Mouse (Mus musculus) myocyte (in vitro differentiated cells): ENCODE results near the gene Tnpo3. TPM values are rescaled to one million over a fixed set of nuclear protein-coding genes. Genes with fewer than 3 reads are reported as not detected.

Experiments used
- H3K27me3 ChIP-seq: one replicate; pipeline ENCODE4 v1.6.1; 2011; ENCODE audit not compliant: control insufficient read depth, insufficient read depth, insufficient read length
- H3K36me3 ChIP-seq: one replicate; pipeline ENCODE4 v1.6.1; 2011; ENCODE audit not compliant: control insufficient read depth, insufficient read depth
- H3K4me2 ChIP-seq: one replicate; pipeline ENCODE4 v1.6.1; 2011; ENCODE audit warnings: low read depth, control low read depth
- H3K4me3 ChIP-seq: one replicate; pipeline ENCODE4 v1.5.1; 2011; ENCODE audit warnings: mild to moderate bottlenecking, control low read depth, moderate library complexity
- H3K79me2 ChIP-seq: one replicate; pipeline ENCODE4 v1.6.1; 2011; ENCODE audit not compliant: control insufficient read depth, insufficient read depth
- H3ac ChIP-seq: one replicate; pipeline ENCODE4 v1.6.1; 2011; ENCODE audit not compliant: control insufficient read depth, insufficient read length
- CEBPB ChIP-seq: IDR thresholded peaks from 2 replicates; pipeline ENCODE4 v1.6.1; 2011; ENCODE audit warnings: mild to moderate bottlenecking, moderate library complexity; ENCODE audit not compliant: poor library complexity, insufficient read depth, severe bottlenecking
- E2F4 ChIP-seq: IDR thresholded peaks from one replicate; pipeline ENCODE4 v1.6.1; 2011; ENCODE audit warnings: mild to moderate bottlenecking, control low read depth, moderate library complexity; ENCODE audit not compliant: insufficient read depth
- MAX ChIP-seq: IDR thresholded peaks from one replicate; pipeline ENCODE4 v1.6.1; 2011; ENCODE audit warnings: low read depth, mild to moderate bottlenecking, control low read depth
- MYOD1 ChIP-seq, 3 experiments: IDR thresholded peaks; one replicate each; pipeline ENCODE4 v1.6.1; 2011; ENCODE audit warnings: control low read depth in 2 of 3, low read depth in 2 of 3, mild to moderate bottlenecking in 2 of 3, moderate library complexity in 1 of 3; ENCODE audit not compliant: insufficient read length in 2 of 3, control insufficient read depth in 1 of 3
- MYOG ChIP-seq, 3 experiments: IDR thresholded peaks; one replicate each; pipeline ENCODE4 v1.6.1; 2011; ENCODE audit warnings: control low read depth in 2 of 3, low read depth in 2 of 3, mild to moderate bottlenecking in 2 of 3; ENCODE audit not compliant: insufficient read length in 2 of 3, control insufficient read depth in 1 of 3, insufficient read depth in 1 of 3
- POLR2A ChIP-seq: IDR thresholded peaks from one replicate; pipeline ENCODE4 v1.6.1; 2011; ENCODE audit warnings: low read depth, mild to moderate bottlenecking, control low read depth, moderate library complexity; ENCODE audit not compliant: insufficient read length
- POLR2AphosphoS2 ChIP-seq: IDR thresholded peaks from one replicate; pipeline ENCODE4 v1.6.1; 2011; ENCODE audit warnings: low read depth, control low read depth; ENCODE audit not compliant: insufficient read length
- REST ChIP-seq: IDR thresholded peaks from one replicate; pipeline ENCODE4 v1.6.1; 2011; ENCODE audit warnings: mild to moderate bottlenecking, control low read depth, moderate library complexity; ENCODE audit not compliant: insufficient read depth, insufficient read length
- SRF ChIP-seq: IDR thresholded peaks from one replicate; pipeline ENCODE4 v1.6.1; 2011; ENCODE audit warnings: low read depth; ENCODE audit not compliant: control insufficient read depth, insufficient read length
- TCF12 ChIP-seq: IDR thresholded peaks from one replicate; pipeline ENCODE4 v1.6.1; 2011; ENCODE audit warnings: mild to moderate bottlenecking, control low read depth; ENCODE audit not compliant: poor library complexity, insufficient read depth, severe bottlenecking
- TCF3 ChIP-seq: IDR thresholded peaks from one replicate; pipeline ENCODE4 v1.6.1; 2011; ENCODE audit warnings: low read depth, control low read depth; ENCODE audit not compliant: insufficient read length
- USF1 ChIP-seq: IDR thresholded peaks from one replicate; pipeline ENCODE4 v1.6.1; 2011; ENCODE audit warnings: low read depth, mild to moderate bottlenecking, control low read depth, moderate library complexity
- polyA plus RNA-seq: library from polyadenylated mRNA; unstranded; fragments of >200 nt; fragmentation: generic; extraction: Trizol; gene quantifications from one replicate; pipeline ENCODE4 v1.2.1, GENCODE M21; 2012; ENCODE audit warnings: missing spikeins

The Tnpo3 gene
- polyA plus RNA-seq, 1 experiment = 25.6 TPM

- H3K27me3 ChIP-seq = no peaks in the 10 kb centered on the region
- H3ac ChIP-seq = no peak overlapping the region
- H3K79me2 ChIP-seq = no peaks in the 10 kb centered on the region
- no peak overlapping the region for H3K4me3 ChIP-seq
- TF ChIP-seq E2F4 (no peak), MYOD1 (IDR thresholded peaks at IDR 0.05; ENCODE audit: control insufficient read depth in 1 of 3, insufficient read length in 2 of 3, low read depth in 2 of 3) (no peak)
- H3K4me2 ChIP-seq = no peak overlapping the region
- H3K36me3 ChIP-seq = peaks cover 50% of the 10 kb centered on the region
Observed at GRCm38 (mm10) chr6:29547582-29547981, 62.1 kb downstream of the Tnpo3 start.

GRCm38 (mm10) chr6:29545611-29546010 is 64.1 kb downstream of the Tnpo3 start:
- Histone ChIP-seq H3K4me3 (no peak overlapping the region), H3K79me2 (no peaks in the 10 kb centered on the region), H3K27me3 (no peaks in the 10 kb centered on the region), H3ac (no peak overlapping the region), H3K36me3 (peaks cover 46% of the 10 kb centered on the region), H3K4me2 (no peak overlapping the region)
- TF ChIP-seq SRF (no peak), TCF3 (no peak), TCF12 (no peak), CEBPB (no peak), POLR2A (no peak), MYOG (IDR thresholded peaks at IDR 0.05; ENCODE audit: control insufficient read depth in 1 of 3, insufficient read depth in 1 of 3, insufficient read length in 2 of 3, low read depth in 2 of 3) (no peak), MYOD1 (IDR thresholded peaks at IDR 0.05; ENCODE audit: control insufficient read depth in 1 of 3, insufficient read length in 2 of 3, low read depth in 2 of 3) (no peak), E2F4 (no peak), USF1 (no peak), MAX (no peak), REST (no peak)

GRCm38 (mm10) chr6:29540956-29541355 is 68.7 kb downstream of the Tnpo3 start:
- Histone ChIP-seq H3ac (no peak overlapping the region), H3K27me3 (no peaks in the 10 kb centered on the region), H3K79me2 (no peaks in the 10 kb centered on the region), H3K36me3 (peaks cover 41% of the 10 kb centered on the region), H3K4me2 (no peak overlapping the region), H3K4me3 (no peak overlapping the region)
- no peak for TF ChIP-seq TCF12
- TF ChIP-seq MYOG (IDR thresholded peaks at IDR 0.05; ENCODE audit: control insufficient read depth in 1 of 3, insufficient read depth in 1 of 3, insufficient read length in 2 of 3, low read depth in 2 of 3) = no peak
- TF ChIP-seq USF1 = no peak
- TF ChIP-seq TCF3 = no peak
- no peak for TF ChIP-seq SRF
- TF ChIP-seq POLR2AphosphoS2 = no peak
- TF ChIP-seq E2F4 = no peak
- TF ChIP-seq CEBPB = no peak
- TF ChIP-seq REST = no peak
- no peak for TF ChIP-seq POLR2A
- no peak for TF ChIP-seq MYOD1 (IDR thresholded peaks at IDR 0.05; ENCODE audit: control insufficient read depth in 1 of 3, insufficient read length in 2 of 3, low read depth in 2 of 3)
- no peak for TF ChIP-seq MAX

GRCm38 (mm10) chr6:29540223-29540622 is 69.5 kb downstream of the Tnpo3 start:
- Histone ChIP-seq H3K27me3 (no peaks in the 10 kb centered on the region), H3ac (no peak overlapping the region), H3K79me2 (no peaks in the 10 kb centered on the region), H3K4me3 (no peak overlapping the region), H3K4me2 (no peak overlapping the region), H3K36me3 (peaks cover 35% of the 10 kb centered on the region)
- TF ChIP-seq CEBPB = no peak
- no peak for TF ChIP-seq POLR2A
- TF ChIP-seq MAX = no peak
- TF ChIP-seq MYOD1 (IDR thresholded peaks at IDR 0.05; ENCODE audit: control insufficient read depth in 1 of 3, insufficient read length in 2 of 3, low read depth in 2 of 3) = no peak
- no peak for TF ChIP-seq SRF
- no peak for TF ChIP-seq TCF3
- TF ChIP-seq USF1 = no peak
- no peak for TF ChIP-seq POLR2AphosphoS2
- TF ChIP-seq REST = no peak
- TF ChIP-seq TCF12 = no peak
- no peak for TF ChIP-seq E2F4
- no peak for TF ChIP-seq MYOG (IDR thresholded peaks at IDR 0.05; ENCODE audit: control insufficient read depth in 1 of 3, insufficient read depth in 1 of 3, insufficient read length in 2 of 3, low read depth in 2 of 3)

GRCm38 (mm10) chr6:29539502-29539901 is 70.2 kb downstream of the Tnpo3 start:
- Histone ChIP-seq H3K36me3 (peaks cover 33% of the 10 kb centered on the region), H3K27me3 (no peaks in the 10 kb centered on the region), H3K4me2 (no peak overlapping the region), H3K4me3 (no peak overlapping the region), H3K79me2 (no peaks in the 10 kb centered on the region), H3ac (no peak overlapping the region)
- peak in 2 of 3 experiments; percentile 89 to 90 for TF ChIP-seq MYOD1 (IDR thresholded peaks at IDR 0.05; ENCODE audit: control insufficient read depth in 1 of 3, insufficient read length in 2 of 3, low read depth in 2 of 3)
- TF ChIP-seq POLR2A = no peak
